Mouse (Mus musculus) brain, adult 2 months (tissue): ENCODE measurements at regions not wholly inside any gene's neighbourhood (a gene's known extent, or its start where the extent isn't known, plus 50 kb on each side); places are given as distances from the start of the nearest gene placed in this dataset.
"Not testable (repeated sequence)": the region's sequence is repeated elsewhere in the genome, so short reads cannot be mapped to it uniquely, and the experiment has no call there.

Experiments
- DNase-seq: peaks from one replicate; pipeline ENCODE4 v3.0.0; 2011; ENCODE audit warnings: low read depth, low spot score

DNA sequence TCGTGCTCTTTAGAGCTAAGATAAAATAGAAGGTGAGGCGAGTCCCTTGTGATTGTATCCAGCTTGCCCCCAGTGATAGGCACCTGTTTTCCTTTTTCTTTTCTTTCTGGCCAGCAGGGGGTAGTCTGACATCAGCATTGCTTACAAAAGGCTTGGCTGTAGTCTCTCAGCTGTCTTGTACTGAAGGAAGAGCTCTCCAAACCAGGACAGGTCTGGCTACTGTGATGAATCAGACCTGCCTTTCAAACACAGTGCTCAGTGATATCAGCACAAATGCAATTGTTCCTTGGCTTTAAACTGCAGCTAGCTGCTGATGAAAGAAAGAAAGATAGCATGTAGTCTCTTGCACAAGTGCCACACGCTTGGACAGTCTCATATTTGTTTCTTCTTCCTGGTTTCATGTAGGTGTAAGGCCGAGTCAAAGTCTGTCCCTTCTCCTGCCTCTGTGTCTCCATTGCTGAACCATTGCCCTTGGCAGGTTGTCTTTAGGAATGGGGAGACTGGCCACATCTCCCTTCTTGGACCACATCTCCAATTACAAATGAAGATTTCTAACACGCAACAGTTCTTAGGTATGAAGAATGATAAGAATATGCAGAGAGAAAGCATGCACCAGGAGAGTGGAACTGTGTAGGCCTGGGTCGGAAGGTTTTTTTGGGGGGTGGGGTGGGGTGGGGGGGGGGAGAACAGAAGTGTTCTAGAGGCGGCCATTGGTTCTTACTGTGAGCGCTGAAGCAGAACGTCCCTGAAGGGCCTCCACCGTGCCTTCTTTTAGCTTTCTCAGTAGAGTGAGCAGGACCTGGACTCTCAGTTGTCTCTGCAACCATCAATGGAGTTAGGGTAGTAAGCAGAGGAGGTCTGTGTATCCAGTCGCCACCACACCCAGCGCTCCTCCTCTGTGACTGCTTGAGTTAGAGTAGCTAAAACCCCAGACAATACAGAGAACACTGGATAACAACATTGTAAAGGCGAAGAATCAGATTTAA is 200.9 kb downstream of the Faxc start:
- peak; percentile 80 for DNase-seq

DNA sequence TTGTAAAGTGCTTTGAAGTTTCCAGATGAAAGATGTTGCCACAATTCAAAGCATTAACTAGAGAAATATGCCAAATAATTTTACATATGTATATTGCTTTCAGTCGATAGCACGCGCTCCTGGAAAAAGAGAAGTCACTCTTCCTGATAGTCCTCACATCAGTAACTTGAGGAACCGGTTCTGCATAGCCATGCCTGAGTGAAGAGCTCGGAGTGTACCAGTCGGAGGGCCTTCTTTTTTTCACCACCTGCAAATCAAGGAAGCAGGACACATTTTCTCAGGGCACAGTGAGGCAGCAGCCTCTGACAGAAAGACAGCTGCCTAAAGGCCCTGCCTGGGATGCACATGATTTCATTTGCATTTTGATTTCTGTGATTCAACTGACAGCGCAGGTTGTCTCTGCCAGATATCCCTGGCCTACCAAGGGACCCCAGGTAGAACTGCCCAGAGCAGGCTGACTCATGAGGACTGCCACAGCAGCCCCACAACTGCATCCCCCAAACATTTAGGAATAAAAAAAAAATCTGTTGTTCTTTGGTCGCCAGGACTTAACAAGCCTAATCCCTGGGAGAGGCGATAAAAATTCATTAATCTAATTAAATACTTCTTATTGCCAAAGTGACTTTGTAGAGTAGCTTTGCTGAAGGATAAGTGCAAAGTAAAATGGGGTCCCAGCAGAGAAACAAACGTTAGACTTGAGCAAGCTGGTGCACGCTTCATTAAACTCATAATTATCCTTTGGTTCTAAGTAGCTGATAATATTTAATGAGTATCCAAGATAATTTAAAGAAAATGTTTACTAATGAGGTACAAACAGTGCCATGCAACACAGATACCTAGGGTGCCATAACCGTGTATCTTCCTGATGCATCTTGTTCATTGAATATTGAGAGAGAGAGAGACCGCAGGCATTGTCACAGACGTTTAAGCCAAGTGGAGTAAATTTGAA is 202.7 kb downstream of the Faxc start:
- DNase-seq = no peak

DNA sequence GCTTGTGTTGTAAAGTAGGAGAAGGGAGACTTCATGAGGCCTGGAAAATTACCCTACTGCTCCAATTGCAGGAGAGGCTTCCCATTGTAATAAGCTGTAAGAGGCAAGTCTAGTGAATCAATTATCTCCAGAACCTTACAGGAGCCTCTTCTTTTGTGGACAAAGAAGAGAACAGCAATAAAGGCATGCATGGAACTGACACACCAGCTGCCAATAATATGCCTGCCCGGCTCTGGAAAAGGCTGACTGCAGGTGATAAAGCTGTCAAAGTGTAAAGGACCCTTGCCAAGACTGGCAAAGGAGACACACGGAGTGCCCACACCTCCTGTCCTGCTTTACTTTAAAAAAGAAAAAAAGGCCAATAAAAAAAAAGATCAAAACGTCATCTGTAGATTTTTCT is 209.0 kb downstream of the Faxc start:
- DNase-seq = no peak

DNA sequence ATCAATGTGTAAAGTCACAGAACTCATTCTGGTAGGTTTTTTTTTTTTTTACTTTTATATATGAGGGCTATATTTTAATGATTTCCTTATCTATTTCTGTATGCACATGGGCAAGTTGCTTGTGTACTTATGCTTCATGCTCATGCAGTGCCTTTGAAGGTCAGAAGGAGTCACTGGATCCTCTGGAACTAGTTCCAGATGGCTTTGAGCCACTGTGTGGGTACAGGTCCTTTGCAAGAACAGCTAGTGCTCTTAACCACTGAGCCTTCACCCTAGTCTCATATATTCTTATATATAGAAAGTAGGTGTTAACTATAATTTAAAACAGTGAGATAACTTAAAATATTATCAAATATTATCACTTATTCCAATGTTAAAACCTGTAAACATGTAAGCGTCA is 212.4 kb downstream of the Faxc start:
- no peak for DNase-seq

DNA sequence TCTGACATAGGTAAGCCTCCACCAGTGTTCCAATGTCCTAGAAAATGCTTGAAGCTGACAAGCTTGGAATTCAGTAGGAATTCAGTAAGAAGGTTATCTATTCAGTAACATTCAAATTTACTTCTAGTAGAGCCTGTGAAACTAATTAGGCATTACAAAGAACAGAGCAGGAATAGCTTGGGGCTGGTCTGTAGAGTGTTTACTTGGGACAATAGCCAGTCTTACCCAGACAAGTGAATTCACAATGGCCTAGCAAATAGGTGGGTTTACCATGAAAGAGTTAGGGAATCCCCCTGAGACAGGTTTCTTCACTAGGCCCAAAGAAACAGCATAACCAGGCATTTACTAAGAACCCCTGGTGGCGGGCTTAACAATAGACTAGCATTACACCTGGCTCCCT is 212.5 kb upstream of the Fbxl4 start:
- not testable (repeated sequence) for DNase-seq

DNA sequence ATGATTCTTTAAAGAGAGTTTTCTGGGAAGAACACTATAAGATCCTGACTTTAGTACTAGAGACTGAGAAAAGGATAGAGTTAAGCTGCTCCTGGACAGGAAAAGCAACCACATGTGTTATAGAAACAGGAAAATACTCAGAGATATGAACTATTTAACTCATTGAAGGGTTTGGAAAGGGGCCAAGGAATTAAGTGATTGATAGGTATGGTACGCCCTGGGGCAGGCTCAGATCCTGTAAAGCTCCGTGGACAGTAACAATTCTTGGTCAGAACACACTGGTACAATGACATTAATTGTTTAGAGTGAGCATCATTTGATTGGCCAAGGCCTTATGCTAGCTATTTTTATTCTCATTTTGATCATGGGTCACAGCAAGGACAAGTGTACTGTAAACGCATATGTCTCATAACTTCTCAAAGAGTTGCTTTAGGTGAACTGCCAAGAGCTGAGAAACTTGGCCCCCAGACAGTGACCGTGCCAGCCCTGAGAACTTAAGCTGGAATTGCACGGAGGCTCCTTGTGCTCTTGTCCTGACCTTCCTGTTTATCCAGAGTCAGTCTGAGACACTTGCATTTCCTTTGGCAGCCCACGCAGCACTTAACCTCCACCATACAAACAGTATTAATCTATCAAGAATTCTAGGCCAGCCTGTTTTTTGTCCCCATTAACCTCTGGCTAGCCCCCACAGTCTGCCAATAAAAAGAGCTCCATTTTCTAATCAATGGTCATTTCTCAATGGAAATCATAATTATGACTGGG is 210.5 kb upstream of the Fbxl4 start:
- no peak for DNase-seq

DNA sequence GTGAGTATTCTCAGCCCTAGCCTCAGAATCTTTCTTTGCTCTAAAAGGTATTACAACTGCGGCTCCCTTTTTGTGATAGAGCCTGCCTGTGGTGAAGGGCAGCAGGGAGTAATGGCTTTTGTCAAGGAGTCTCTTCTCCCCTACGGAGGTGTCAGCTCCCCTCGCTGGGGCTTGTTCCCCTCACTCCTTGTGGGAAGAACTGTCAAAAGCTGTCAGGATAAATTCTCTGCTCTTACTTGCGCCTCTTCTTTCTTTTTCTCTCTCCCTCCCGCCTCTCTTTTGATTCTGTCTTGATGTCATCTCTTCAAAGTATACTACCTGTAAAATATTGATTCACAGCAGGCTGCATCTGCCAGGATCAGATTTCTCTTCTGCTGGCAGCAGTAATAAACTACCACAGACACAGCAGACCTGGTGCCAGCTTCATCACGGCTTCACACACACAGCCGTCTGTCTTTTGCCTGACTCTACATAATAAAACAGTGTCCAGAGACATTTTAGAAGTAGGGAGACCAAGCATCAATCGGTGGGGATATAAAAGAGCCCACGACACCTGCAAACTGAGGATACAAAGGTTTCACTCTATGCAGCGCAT is 205.3 kb upstream of the Fbxl4 start:
- no peak for DNase-seq

DNA sequence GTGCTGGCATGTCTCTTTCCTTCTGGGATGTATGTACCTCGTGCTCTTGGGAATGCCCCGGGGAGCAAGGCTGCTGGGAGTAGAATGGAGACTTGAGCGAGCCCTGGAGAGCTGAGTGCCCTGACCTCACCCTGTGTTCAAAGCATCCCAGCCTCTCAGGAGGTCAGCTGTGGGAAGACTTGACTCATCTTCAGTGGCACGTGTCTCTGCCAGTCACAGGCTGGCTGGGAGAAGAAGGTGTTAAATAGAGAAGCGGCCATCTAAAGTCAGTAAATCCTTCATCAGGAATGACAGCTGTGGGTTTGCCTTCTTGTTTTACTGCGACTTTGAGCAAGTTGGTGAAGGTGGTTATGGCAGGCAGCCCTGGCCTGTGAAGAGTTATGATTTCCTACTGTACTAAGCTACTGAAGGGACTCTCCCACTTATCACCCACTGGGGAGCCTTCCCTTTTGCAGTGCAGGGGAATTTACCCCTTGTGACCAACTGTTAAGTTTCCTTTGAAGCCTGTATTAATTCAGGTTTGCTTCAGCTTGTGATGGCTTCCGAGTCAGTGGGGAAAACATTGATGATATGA is 204.3 kb upstream of the Fbxl4 start:
- no peak for DNase-seq

DNA sequence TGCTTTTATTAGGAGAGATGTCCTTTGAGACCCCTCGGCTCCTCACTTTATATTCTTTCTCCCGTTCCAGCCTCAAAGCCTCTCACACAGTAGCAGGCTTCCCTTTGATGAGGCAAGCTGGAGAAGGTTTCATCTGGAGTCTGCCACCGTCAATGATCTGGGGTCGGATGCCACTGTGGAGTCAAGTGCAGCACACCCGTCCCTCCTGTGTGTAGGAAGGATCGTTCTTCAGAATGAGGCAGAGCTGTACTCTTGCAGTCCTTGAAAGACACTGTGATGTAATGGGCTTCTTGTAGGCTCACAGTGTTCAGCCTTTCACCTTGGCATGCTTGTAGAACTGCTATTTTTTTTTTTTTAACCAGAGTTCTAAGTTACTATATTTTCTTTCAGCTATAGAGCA is 203.7 kb upstream of the Fbxl4 start:
- DNase-seq = no peak

DNA sequence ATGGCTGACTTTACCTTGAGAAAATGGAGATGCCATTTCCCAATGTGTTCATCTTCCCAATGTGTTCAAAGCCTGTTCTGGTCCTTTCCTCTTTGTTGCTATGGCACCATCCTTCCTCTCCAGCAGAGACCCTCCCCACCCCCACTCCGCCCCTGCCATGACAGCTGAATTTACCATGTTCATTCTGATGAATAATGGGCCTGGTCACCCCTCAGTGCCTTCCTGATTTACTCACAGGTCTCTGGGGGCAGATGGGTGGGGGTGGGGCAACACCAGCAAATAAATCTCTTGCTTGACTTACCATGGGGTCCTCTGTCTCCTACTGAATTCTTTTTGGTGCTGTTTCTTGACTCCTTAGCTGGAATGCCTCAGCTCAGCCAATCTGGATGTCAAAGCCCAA is 170.9 kb upstream of the Fbxl4 start:
- no peak for DNase-seq

DNA sequence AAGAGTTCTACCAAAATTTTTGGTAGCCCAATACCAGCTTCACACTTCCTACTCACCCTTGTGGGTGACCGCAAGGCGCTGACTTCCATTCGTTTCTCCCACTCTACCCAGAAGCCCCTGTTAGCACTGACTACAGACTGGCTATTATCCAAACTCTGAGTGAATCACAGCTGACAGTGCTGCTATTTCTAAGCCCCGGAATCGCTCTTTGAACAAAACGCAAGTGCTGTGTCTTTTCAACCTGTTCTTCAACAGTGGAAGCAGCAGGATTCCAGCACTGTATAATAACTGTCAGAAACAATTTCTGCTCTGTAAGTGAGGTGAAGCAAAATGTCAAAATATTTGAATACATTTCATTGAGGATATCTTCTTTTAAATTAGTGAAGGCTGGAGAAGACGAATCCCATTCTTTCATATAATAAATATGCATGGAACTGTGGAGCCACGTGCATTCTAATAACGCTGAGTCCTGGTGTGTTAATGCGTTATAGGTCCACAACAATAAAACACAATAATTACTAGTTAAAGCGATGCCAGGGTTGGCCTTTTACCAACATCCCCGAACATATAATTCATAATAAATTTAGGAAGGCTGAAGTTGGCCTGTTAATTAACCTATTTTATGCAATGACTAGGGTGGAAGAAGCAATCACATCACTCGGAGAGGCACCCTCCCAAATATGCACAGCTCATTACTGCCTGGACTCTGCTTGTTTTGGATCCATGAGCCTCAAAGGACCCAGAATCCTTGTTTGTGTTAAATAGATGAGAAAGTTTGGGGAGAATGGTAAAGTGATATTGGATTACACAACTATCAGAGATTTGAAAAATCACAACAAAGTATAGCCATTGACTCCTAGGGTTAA is 169.0 kb upstream of the Fbxl4 start:
- peak; percentile 66 for DNase-seq

DNA sequence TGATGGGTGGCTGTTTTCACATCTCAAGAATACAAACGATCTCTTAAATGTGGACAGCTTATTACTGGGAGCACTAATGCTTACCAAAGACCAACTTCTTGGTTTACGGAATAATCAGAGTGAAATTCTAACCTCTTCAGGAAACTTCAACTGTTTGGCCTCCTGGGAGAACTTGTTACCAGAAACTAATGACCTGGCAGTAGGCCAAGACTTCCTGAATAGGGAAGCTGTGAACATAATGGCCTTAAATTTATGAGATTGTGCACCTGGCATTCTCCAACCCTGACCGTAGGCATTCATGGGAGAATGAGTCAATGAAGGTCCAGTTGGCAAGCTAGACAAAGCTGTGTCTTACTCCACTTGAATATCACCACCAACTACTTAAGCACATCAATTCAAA is 160.8 kb upstream of the Fbxl4 start:
- no peak for DNase-seq

DNA sequence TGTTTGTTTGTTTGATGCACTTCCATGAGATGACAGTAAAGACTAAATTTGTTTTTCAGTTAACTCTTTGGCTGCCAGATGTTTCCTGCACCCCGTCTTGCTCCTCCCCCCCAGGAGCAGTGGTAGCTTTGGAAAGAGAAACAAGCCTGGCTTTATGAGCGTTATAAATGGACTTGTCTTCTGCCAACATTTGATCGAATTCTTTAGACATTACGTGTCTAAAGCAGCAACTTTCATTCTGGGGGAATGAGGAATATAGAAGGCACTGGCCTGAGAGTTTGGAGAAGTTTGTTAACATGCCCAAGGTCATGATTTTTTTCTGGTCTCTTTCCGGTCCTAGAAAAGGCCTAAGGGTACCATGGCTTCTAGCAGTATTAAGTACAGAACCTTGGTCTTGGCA is 148.8 kb upstream of the Fbxl4 start:
- DNase-seq = no peak

DNA sequence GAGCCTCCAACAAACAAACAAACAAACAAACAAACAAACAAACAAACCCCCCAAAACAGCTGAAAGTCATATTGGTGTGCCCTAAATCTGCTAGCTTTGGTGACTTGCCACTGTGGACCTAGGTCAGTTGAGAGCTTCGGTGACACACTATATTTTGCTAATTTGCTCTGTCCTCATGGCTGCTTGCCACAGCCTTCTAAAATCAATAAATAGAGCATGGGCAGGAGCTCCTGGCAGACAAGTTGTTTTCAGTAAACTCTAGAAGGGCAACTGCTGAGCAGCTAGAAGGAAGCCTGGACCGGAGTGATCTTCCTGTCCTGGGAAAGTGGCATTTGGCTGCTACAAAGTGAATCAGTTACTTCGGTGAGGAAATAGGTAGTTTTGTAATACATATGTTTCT is 119.7 kb upstream of the Fbxl4 start:
- no peak for DNase-seq

DNA sequence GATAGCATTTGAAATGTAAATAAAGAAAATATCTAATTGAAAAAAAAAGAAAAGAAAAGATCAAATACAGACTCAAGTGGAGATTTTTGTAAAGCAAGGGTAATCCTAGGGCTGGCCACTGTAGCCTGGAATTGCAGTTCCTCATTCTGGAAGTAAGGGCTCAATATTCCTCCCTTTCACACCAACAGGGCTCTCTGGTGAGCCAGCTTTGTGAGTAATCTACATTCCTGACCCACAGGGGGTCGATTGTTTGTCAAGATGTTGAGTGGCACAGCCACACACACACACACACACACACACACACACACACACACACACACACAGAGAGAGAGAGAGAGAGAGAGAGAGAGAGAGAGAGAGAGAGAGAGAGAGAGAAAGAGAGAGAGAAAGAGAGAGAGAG is 107.1 kb upstream of the Fbxl4 start:
- DNase-seq = not testable (repeated sequence)

DNA sequence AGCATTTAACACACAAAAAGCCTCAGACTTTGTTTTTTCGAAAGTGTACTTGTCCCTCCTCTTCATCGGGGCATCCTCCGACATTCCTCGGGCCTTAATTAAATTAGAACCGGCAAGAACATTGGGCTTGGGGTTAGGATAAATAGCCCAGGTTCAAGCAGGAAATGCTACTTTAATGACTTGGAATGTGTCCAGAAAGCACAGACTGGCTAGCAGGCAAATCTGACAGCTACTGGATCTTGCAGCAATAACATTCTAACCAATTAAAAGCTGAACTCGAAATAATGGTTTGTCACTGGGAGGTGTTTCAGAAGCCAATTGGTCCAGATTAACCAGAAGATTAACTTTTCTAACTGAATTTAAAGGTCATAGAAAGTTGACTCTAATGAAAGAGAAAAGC is 93.4 kb upstream of the Fbxl4 start:
- peak; percentile 16 for DNase-seq

DNA sequence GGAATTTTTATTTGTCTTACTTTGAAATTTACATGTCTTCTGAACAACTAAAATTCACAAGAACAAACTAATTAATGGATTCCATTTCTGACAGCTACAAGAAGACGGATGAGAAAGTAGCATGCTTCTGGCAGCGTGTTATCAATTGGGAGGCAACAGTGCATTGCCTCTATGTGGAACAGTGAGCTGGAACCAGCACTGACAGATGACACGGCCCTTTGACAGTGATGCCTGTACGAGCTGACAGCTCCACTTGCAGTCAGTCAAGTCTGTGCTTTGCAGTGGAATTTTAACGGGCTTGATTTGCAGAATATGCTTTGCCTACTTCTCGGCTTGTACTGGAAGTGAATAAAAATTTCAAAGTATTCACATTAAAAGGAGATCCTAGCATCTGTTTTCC is 88.3 kb upstream of the Fbxl4 start:
- DNase-seq = peak; percentile 42

DNA sequence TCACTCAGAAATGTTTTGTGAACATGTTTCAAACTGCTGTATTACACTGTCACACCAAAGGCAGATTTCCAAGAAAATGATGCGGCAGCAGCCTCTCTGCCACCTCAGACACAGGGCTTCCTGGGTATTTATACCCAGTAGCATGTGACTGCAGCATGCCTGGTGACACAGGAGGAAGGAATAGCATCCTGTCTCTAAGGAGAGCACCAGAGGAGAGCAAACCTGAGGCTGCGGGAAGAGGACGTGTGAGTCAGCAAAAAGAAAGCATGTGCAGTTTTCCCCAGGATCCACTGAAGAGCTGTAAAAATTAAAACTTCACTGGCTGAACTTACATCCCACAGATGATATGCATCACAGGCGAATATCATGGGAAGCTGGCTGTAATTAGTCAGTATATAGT is 83.2 kb upstream of the Fbxl4 start:
- DNase-seq = peak; percentile 73

DNA sequence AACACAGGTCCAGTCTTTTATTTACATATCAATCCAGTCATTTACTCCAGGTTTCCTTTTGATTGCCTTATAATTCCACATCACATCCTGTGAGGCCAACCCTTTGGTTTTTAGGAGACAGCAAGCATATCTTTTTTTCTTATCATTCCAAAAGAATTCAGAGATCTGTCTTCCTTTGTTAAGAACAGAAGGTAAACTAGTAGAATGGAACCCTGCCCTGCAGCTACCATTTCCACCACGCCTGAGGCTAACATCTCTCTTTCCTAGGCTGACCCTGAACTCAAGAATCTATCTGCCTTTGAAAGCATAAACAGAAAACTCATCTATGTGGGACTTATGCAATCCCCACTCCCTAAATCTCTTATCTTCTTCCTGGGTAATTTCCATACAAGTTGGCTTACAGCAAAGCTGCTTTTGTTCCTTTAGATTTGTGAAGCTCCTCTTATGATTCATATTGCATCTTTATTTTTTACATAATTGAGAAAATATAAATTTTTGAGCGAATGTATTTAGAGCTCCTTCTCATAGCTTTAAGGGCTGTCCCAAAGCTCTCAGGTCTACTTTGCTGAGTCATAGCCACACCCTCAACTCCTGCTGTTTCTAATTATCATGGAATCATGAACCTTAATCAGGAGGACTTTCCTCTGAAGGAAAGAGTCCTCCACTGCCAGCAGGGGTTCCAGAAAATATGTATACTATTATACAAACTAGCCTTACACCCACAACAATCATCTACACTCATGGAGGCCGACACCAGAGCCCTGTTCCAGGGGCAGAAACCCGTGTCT is 74.6 kb upstream of the Fbxl4 start:
- no peak for DNase-seq
